Mouse (Mus musculus): Measurements from ENCODE around the gene Gria1. TPM values are rescaled to one million over a fixed set of nuclear protein-coding genes. Genes with fewer than 3 reads are reported as not detected.

The Gria1 gene
- total RNA-seq (2021) (under 1 TPM; 0.24 to 0.32 TPM), polyA plus RNA-seq (2012; rRNA removed) (0.03 and 0.04 TPM in 2 replicates)
- long read RNA-seq, result 0 reads

- DNase-seq, result no peak
These were observed at the start of gene Gria1 for GRCm38 (mm10) chr11:57011024-57011690. Gria1 (plus strand) TSS chr11:57011387.

- DNase-seq, result no peak
These were observed 49.4 kb upstream of the Gria1 start for GRCm38 (mm10) chr11:56961751-56962150.

GRCm38 (mm10) chr11:56972814-56973213 is 38.4 kb upstream of the Gria1 start:
- DNase-seq, result no peak

GRCm38 (mm10) chr11:56984321-56985000 is 26.7 kb upstream of the Gria1 start:
- no peak for DNase-seq

GRCm38 (mm10) chr11:56985457-56985856 is 25.7 kb upstream of the Gria1 start:
- DNase-seq, result no peak

GRCm38 (mm10) chr11:56999601-57000001 is 11.6 kb upstream of the Gria1 start:
- peak; percentile 73 for DNase-seq

- no peak for DNase-seq
These were observed 6.6 kb upstream of the Gria1 start for GRCm38 (mm10) chr11:57004611-57005010.

GRCm38 (mm10) chr11:57005341-57005740 is 5.8 kb upstream of the Gria1 start:
- no peak for DNase-seq

GRCm38 (mm10) chr11:57007790-57008189 is 3.4 kb upstream of the Gria1 start:
- DNase-seq, result no peak

- no peak for DNase-seq
These were observed 576 bp upstream of the Gria1 start for GRCm38 (mm10) chr11:57010611-57011010.

GRCm38 (mm10) chr11:57011691-57012039 is 478 bp downstream of the Gria1 start:
- no peak for DNase-seq

GRCm38 (mm10) chr11:57012287-57012921 is 1.2 kb downstream of the Gria1 start:
- no peak for DNase-seq

- no peak for DNase-seq
These were observed 2.4 kb downstream of the Gria1 start for GRCm38 (mm10) chr11:57013464-57014190.

GRCm38 (mm10) chr11:57014396-57014795 is 3.2 kb downstream of the Gria1 start:
- no peak for DNase-seq

GRCm38 (mm10) chr11:57018536-57018935 is 7.3 kb downstream of the Gria1 start:
- DNase-seq, result no peak

GRCm38 (mm10) chr11:57022400-57022799 is 11.2 kb downstream of the Gria1 start:
- DNase-seq, result no peak

GRCm38 (mm10) chr11:57030448-57030847 is 19.3 kb downstream of the Gria1 start:
- DNase-seq, result no peak

GRCm38 (mm10) chr11:57038807-57039206 is 27.6 kb downstream of the Gria1 start:
- DNase-seq, result no peak

- no peak for DNase-seq
These were observed 28.1 kb downstream of the Gria1 start for GRCm38 (mm10) chr11:57039306-57039705.

- no peak for DNase-seq
These were observed 30.9 kb downstream of the Gria1 start for GRCm38 (mm10) chr11:57042057-57042456.

GRCm38 (mm10) chr11:57044146-57044545 is 33.0 kb downstream of the Gria1 start:
- no peak for DNase-seq
